28 mouse cellular contexts compared by ENCODE assay signal in the genomic region with DNA sequence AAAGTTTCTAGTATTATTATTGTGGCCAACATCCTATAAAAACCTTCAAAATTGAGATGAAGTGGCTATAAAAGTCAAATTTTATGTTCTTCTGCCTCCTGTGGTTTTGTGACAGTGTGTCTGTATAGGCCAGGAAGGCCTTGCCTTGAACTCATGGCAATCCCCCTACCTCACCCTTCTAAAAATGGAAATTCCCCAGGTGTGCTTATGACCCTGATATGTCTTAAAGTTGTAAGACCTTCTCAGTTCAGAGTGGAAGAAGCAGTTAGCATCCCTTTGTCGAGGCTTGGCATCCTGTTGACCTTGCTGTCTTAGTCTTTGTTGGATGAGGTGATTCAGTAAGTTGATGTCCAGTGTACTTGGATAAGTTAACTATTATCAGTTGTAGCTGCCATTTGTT.
A peak's percentile ranks its signal among the peaks of the same experiment; 100 is the strongest.
DNase-seq lines count a peak whose midpoint lies in the region; ATAC-seq and TF ChIP-seq lines count a peak whose summit lies in the region.
"Had no signal": no experiment of that assay in that cellular context is flagged by ENCODE, and none has a peak within 500 bp of the region (broad histone marks: within the 10 kb centered on the region; RNA-seq: fewer than 3 reads in every experiment).

No protein-coding gene starts in this region.

- DNase-seq in liver, embryonic 13.5 days = no peak
- DNase-seq in liver = no peak
- peak; percentile 34 for DNase-seq in CD4-positive, CD25-positive, alpha-beta regulatory T cell, adult 2 months (ENCODE audit: low read depth, low spot score)
- DNase-seq in induced T-regulatory cell, adult 2 months (ENCODE audit: low read depth) = peak; percentile 28
- no peak for DNase-seq in left cerebral cortex, postnatal 36 days (ENCODE audit: low spot score in 2 of 2)
- DNase-seq in layer of hippocampus, adult 2 months (ENCODE audit: low spot score in 2 of 2) = no peak
- no peak for DNase-seq in ovary, postnatal 10 days (ENCODE audit: low spot score)
- DNase-seq: adrenal gland, adult 2 months; adrenal gland, postnatal 14 days; cerebellum, adult 11 months; cerebellum, adult 2 months; cerebellum, adult 9-11 months; cerebellum, postnatal 25 days; embryo, embryonic 11 days; gastrocnemius, postnatal 25 days; heart, adult 18-20 months; heart, postnatal 10 days; heart, postnatal 36 days had no signal

- peaks cover 48% of the 10 kb centered on the region for H3K4me1 ChIP-seq in liver, embryonic 13.5 days (replicated peaks)
- H3K4me1 ChIP-seq: embryonic facial prominence, embryonic 10.5 days; forebrain, embryonic 15.5 days; heart, embryonic 12.5 days; heart, embryonic 15.5 days; hindbrain, embryonic 13.5 days had no signal

- H3K27me3 ChIP-seq in liver, embryonic 13.5 days = no peaks in the 10 kb centered on the region
- H3K27me3 ChIP-seq: embryonic facial prominence, embryonic 13.5 days; forebrain, embryonic 12.5 days; forebrain, embryonic 15.5 days; heart, embryonic 12.5 days; heart, embryonic 15.5 days; hindbrain, embryonic 13.5 days had no signal

- H3K27ac ChIP-seq in liver, embryonic 13.5 days = peak overlapping the region; percentile 83
- H3K27ac ChIP-seq in layer of hippocampus, adult 2 months = no peak overlapping the region
- H3K27ac ChIP-seq: embryonic facial prominence, embryonic 10.5 days; embryonic facial prominence, embryonic 13.5 days; forebrain, embryonic 12.5 days; forebrain, embryonic 15.5 days; heart, embryonic 15.5 days; hindbrain, embryonic 10.5 days; hindbrain, embryonic 13.5 days had no signal

- intact Hi-C loops in left cerebral cortex, postnatal 36 days (cut with DNase I) = no loop called here

- no peak overlapping the region for H3K4me3 ChIP-seq in liver, embryonic 13.5 days (replicated peaks)
- H3K4me3 ChIP-seq in layer of hippocampus, adult 2 months = no peak overlapping the region
- H3K4me3 ChIP-seq: embryonic facial prominence, embryonic 10.5 days; embryonic facial prominence, embryonic 13.5 days; erythroblast, embryonic 14.5 days; forebrain, embryonic 12.5 days; forebrain, embryonic 15.5 days; heart, embryonic 12.5 days; heart, embryonic 15.5 days; hindbrain, embryonic 10.5 days; hindbrain, embryonic 13.5 days had no signal

- no peaks in the 10 kb centered on the region for H3K9me3 ChIP-seq in liver, embryonic 13.5 days (replicated peaks)
- H3K9me3 ChIP-seq: embryonic facial prominence, embryonic 10.5 days; embryonic facial prominence, embryonic 13.5 days; forebrain, embryonic 12.5 days; forebrain, embryonic 15.5 days; heart, embryonic 12.5 days; heart, embryonic 15.5 days; hindbrain, embryonic 10.5 days; hindbrain, embryonic 13.5 days had no signal

- H3K4me2 ChIP-seq in liver, embryonic 13.5 days = no peak overlapping the region
- H3K4me2 ChIP-seq: embryonic facial prominence, embryonic 13.5 days; forebrain, embryonic 12.5 days; forebrain, embryonic 15.5 days; heart, embryonic 12.5 days; heart, embryonic 15.5 days; hindbrain, embryonic 13.5 days had no signal

- WGBS in liver, embryonic 13.5 days (ENCODE audit: insufficient replicate concordance) = 75% methylated on average over 1 of the region's 1 CpGs

- no peak overlapping the region for H3K9ac ChIP-seq in liver, embryonic 13.5 days
- H3K9ac ChIP-seq: embryonic facial prominence, embryonic 13.5 days; forebrain, embryonic 12.5 days; forebrain, embryonic 15.5 days; heart, embryonic 12.5 days; heart, embryonic 15.5 days; hindbrain, embryonic 13.5 days had no signal

- no peak for ATAC-seq in liver, embryonic 13.5 days (ENCODE audit: low read depth)
- ATAC-seq: forebrain, embryonic 15.5 days; hindbrain, embryonic 16.5 days had no signal

- no peaks in the 10 kb centered on the region for H3K36me3 ChIP-seq in liver, embryonic 13.5 days
- H3K36me3 ChIP-seq: embryonic facial prominence, embryonic 10.5 days; embryonic facial prominence, embryonic 13.5 days; forebrain, embryonic 12.5 days; forebrain, embryonic 15.5 days; heart, embryonic 12.5 days; heart, embryonic 15.5 days; hindbrain, embryonic 10.5 days; hindbrain, embryonic 13.5 days had no signal

- TF ChIP-seq CTCF in layer of hippocampus, adult 2 months (conservative IDR thresholded peaks at IDR 0.05) = no peak

Comparison
In these comparisons a context has a peak if more than half of its experiments do, and no peak if none do; other contexts are left out.
1. DNase-seq: peak in CD4-positive, CD25-positive, alpha-beta regulatory T cell, adult 2 months (single experiment) and induced T-regulatory cell, adult 2 months (single experiment); none in liver, embryonic 13.5 days (single experiment), liver (single experiment), left cerebral cortex, postnatal 36 days (0 of 2), layer of hippocampus, adult 2 months (0 of 2) and ovary, postnatal 10 days (single experiment).